Mouse (Mus musculus) limb, embryonic 10.5 days (tissue): Measurements from ENCODE around the gene Tle1. TPM values are rescaled to one million over a fixed set of nuclear protein-coding genes. Genes with fewer than 3 reads are reported as not detected.
A peak's percentile ranks its signal among the peaks of the same experiment; 100 is the strongest.

Experiments
- DNase-seq: peaks from one replicate; pipeline ENCODE4 v3.0.0-alpha.2; 2017; ENCODE audit warnings: low spot score
- H3K27ac ChIP-seq: fragments of 300-500 bp; sonication (generic); 2 replicates; pipeline ENCODE4 v1.5.1; 2016; ENCODE audit warnings: mild to moderate bottlenecking
- H3K27me3 ChIP-seq: fragments of 300-500 bp; sonication (generic); 2 replicates; pipeline ENCODE4 v1.6.1; 2016; ENCODE audit warnings: low read depth, mild to moderate bottlenecking; ENCODE audit not compliant: poor library complexity, severe bottlenecking
- H3K36me3 ChIP-seq: fragments of 300-500 bp; sonication (generic); 2 replicates; pipeline ENCODE4 v1.6.1; 2016; ENCODE audit warnings: mild to moderate bottlenecking, moderate library complexity
- H3K4me1 ChIP-seq: fragments of 300-500 bp; sonication (generic); 2 replicates; pipeline ENCODE4 v1.6.1; 2016
- H3K4me3 ChIP-seq: fragments of 300-500 bp; sonication (generic); 2 replicates; pipeline ENCODE4 v1.5.1; 2016; ENCODE audit warnings: mild to moderate bottlenecking, moderate library complexity
- H3K9me3 ChIP-seq: fragments of 300-500 bp; sonication (generic); replicated peaks from 2 replicates; pipeline ENCODE4 v1.6.1; 2016; ENCODE audit warnings: mild to moderate bottlenecking
- WGBS: fragments of 180-500 bp; shearing (Covaris S2); methylation state at CpG from one replicate; pipeline ENCODE4 v1.1.7; 2016; 5-methylcytosine and 5-hydroxymethylcytosine counted together
- polyA plus RNA-seq: library from polyadenylated mRNA; unstranded; fragments of >200 nt; fragmentation: Nextera tagmentation; extraction: Ambion mirVana; gene quantifications from 2 replicates; pipeline ENCODE4 v1.2.1, GENCODE M21; 2016

Gene Tle1
- polyA plus RNA-seq: 25.0 and 29.0 TPM in 2 replicates

- Histone ChIP-seq H3K4me1 (peaks cover 56% of the 10 kb centered on the region), H3K9me3 (no peaks in the 10 kb centered on the region), H3K27ac (peak within 1 kb of the TSS; percentile 95), H3K4me3 (peak within 1 kb of the TSS; percentile 90), H3K27me3 (no peaks in the 10 kb centered on the region), H3K36me3 (peaks cover 8% of the 10 kb centered on the region; the same call in 1 of the 2 replicates)
- peak; percentile 97 for DNase-seq
- WGBS: under 1% methylated on average over 107 of the region's 107 CpGs
Observed at GRCm38 (mm10) chr4:72200559-72201409, at the start of gene Tle1. Gene Tle1 (minus strand): TSS chr4:72200919.

GRCm38 (mm10) chr4:72233584-72234219, 33.0 kb upstream of the Tle1 start:
- no peak overlapping the region for H3K27ac ChIP-seq
- H3K4me1 ChIP-seq: no peaks in the 10 kb centered on the region
- H3K4me3 ChIP-seq: no peak overlapping the region
- no peaks in the 10 kb centered on the region for H3K27me3 ChIP-seq
- H3K9me3 ChIP-seq: no peaks in the 10 kb centered on the region
- no peaks in the 10 kb centered on the region for H3K36me3 ChIP-seq
- WGBS: 72% methylated on average over 4 of the region's 4 CpGs
- DNase-seq: no peak

DNA sequence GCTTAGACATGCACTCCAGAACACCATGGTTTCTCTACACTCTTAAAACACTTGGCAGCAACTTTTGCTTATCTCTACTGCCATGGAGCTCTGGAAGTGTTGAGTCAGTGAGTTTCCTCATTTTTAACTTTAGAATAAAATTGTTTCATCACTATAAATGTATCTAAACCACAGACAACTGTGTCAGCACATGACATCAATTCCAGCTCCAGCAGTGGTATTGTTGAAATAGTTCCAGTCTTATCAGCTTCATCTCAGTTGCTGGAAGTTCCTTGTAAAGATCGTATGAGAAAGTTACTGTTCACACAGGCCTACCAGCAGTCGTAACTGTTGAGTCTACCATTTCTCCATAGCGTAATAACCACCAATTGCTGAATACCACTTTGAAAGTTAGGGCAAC, 31.5 kb upstream of the Tle1 start:
- DNase-seq: no peak
- Histone ChIP-seq H3K27me3 (no peaks in the 10 kb centered on the region), H3K36me3 (no peaks in the 10 kb centered on the region), H3K27ac (no peak overlapping the region), H3K4me1 (no peaks in the 10 kb centered on the region), H3K4me3 (no peak overlapping the region), H3K9me3 (no peaks in the 10 kb centered on the region)
- WGBS: 87% methylated on average over 3 of the region's 3 CpGs

DNA sequence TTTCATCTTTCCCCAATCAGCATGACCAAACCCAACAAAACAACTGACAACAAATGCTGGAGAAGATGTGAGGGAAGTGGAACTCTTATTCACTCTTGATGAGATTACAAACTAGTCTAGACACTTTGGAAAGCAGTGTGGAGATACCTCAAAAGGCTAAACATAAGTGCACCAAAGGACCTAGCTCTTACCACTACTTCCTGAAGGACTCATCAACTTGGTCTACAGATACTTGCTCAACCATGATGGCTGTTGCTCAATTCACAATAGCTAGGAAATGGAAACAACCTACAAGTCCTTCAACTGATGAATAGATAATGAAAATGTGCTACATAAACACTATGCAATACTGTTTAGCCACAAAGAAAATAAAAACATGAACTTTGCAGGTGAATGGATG, 30.1 kb upstream of the Tle1 start:
- no peaks in the 10 kb centered on the region for H3K4me1 ChIP-seq
- H3K27ac ChIP-seq: no peak overlapping the region
- no peaks in the 10 kb centered on the region for H3K9me3 ChIP-seq
- H3K27me3 ChIP-seq: no peaks in the 10 kb centered on the region
- no peak for DNase-seq
- no peak overlapping the region for H3K4me3 ChIP-seq
- H3K36me3 ChIP-seq: no peaks in the 10 kb centered on the region

- Histone ChIP-seq H3K9me3 (no peaks in the 10 kb centered on the region), H3K4me3 (no peak overlapping the region), H3K36me3 (no peaks in the 10 kb centered on the region), H3K27ac (no peak overlapping the region), H3K27me3 (no peaks in the 10 kb centered on the region), H3K4me1 (no peaks in the 10 kb centered on the region)
- no peak for DNase-seq
- WGBS: 88% methylated on average over 3 of the region's 3 CpGs
Observed at GRCm38 (mm10) chr4:72221629-72222028, 20.9 kb upstream of the Tle1 start.

GRCm38 (mm10) chr4:72204420-72205045, 3.8 kb upstream of the Tle1 start:
- no peaks in the 10 kb centered on the region for H3K36me3 ChIP-seq
- H3K9me3 ChIP-seq: no peaks in the 10 kb centered on the region
- peak; percentile 48 for DNase-seq
- peaks cover 9% of the 10 kb centered on the region for H3K27me3 ChIP-seq
- peak overlapping the region; percentile 90 for H3K4me3 ChIP-seq
- H3K27ac ChIP-seq: peak overlapping the region; percentile 66
- WGBS: 9% methylated on average over 6 of the region's 6 CpGs
- H3K4me1 ChIP-seq: peaks cover 34% of the 10 kb centered on the region

DNA sequence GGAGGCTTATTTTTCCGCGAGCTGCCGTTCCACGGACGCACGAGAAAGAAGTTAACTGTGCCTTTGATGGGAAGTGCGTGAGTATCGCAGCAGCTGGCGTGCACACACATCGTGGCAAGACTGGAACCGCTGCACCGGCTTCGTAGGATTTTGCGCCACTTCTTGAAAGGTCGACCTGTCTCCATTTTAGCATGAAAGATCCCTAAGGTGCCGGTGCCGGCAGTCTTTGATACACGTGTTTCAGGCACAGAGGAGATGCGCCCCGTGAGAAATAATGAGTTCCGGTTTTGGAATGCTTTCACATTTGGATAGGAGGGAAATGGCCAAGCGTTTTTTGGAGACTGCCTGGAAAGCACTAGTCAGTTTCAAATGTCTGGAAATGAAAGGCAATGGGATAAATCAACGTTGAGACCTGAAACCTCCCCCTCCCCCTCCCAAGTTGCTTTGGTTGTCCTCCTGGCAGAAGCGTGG, 837 bp upstream of the Tle1 start:
- Histone ChIP-seq H3K9me3 (no peaks in the 10 kb centered on the region), H3K36me3 (peaks cover 8% of the 10 kb centered on the region; the same call in 1 of the 2 replicates), H3K4me3 (peak overlapping the region; percentile 90), H3K27me3 (peaks cover 6% of the 10 kb centered on the region; the same call in 1 of the 2 replicates), H3K27ac (peak overlapping the region; percentile 95), H3K4me1 (peaks cover 52% of the 10 kb centered on the region)
- DNase-seq: peak; percentile 72
- WGBS: under 1% methylated on average over 24 of the region's 24 CpGs

GRCm38 (mm10) chr4:72199571-72200558, 854 bp downstream of the Tle1 start:
- Histone ChIP-seq H3K9me3 (no peaks in the 10 kb centered on the region), H3K27ac (peak overlapping the region; percentile 95), H3K4me3 (peak overlapping the region; percentile 90), H3K4me1 (peaks cover 56% of the 10 kb centered on the region), H3K27me3 (no peaks in the 10 kb centered on the region), H3K36me3 (peaks cover 8% of the 10 kb centered on the region; the same call in 1 of the 2 replicates)
- WGBS: 0% methylated on average over 103 of the region's 103 CpGs
- DNase-seq: peak; percentile 73

GRCm38 (mm10) chr4:72198877-72199411, 1.8 kb downstream of the Tle1 start:
- H3K36me3 ChIP-seq: peaks cover 12% of the 10 kb centered on the region
- 2% methylated on average over 22 of the region's 22 CpGs for WGBS
- peaks cover 58% of the 10 kb centered on the region for H3K4me1 ChIP-seq
- peak; percentile 81 for DNase-seq
- H3K4me3 ChIP-seq: peak overlapping the region; percentile 90
- no peaks in the 10 kb centered on the region for H3K9me3 ChIP-seq
- H3K27ac ChIP-seq: peak overlapping the region; percentile 95
- H3K27me3 ChIP-seq: no peaks in the 10 kb centered on the region

DNA sequence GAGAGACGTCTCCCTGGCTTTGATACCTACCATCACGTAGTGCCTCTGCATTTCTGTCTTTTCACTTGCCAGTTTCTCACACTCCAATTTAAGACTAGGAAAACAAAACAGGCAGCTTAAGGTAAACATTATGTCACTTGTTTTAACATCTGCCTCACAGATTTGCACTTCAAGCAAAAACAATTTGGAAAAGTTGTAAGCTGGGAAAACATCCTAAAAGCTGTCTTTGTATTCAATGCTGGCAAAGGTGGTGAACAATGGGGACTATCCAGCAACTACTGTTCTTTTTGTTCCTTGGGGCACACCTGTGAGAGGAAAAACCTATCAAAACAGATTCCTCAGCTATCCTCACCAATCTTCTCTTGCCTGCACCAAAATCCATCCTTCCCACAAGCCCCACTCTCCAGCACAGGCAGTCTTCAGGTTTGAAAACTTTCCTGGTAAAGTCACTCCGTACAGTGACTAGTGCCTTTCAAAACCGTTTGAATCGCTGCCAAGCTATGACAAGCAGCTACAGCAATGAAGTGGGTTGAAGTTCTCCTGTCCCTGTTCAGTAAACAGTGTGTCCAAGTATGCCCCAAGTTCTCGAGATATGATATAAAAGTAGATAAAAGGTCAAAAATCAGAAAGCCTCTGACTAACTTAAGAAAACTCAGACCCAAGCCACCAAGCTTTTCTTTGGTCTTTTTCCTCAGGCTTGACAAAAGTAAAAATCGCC, 2.7 kb downstream of the Tle1 start:
- H3K27ac ChIP-seq: peak overlapping the region; percentile 95
- H3K27me3 ChIP-seq: no peaks in the 10 kb centered on the region
- H3K4me3 ChIP-seq: peak overlapping the region; percentile 90
- H3K4me1 ChIP-seq: peaks cover 60% of the 10 kb centered on the region
- H3K36me3 ChIP-seq: peaks cover 17% of the 10 kb centered on the region
- no peaks in the 10 kb centered on the region for H3K9me3 ChIP-seq
- 47% methylated on average over 7 of the region's 7 CpGs for WGBS
- DNase-seq: no peak

GRCm38 (mm10) chr4:72195116-72195835, 5.4 kb downstream of the Tle1 start:
- H3K4me1 ChIP-seq: peaks cover 57% of the 10 kb centered on the region
- H3K9me3 ChIP-seq: no peaks in the 10 kb centered on the region
- no peak overlapping the region for H3K27ac ChIP-seq
- peaks cover 37% of the 10 kb centered on the region for H3K36me3 ChIP-seq
- no peaks in the 10 kb centered on the region for H3K27me3 ChIP-seq
- no peak for DNase-seq
- WGBS: 58% methylated on average over 6 of the region's 6 CpGs
- H3K4me3 ChIP-seq: no peak overlapping the region
